Mouse (Mus musculus): Measurements from ENCODE around the gene Gm18596.
"Not testable (repeated sequence)": the region's sequence is repeated elsewhere in the genome, so short reads cannot be mapped to it uniquely, and the experiment has no call there.

The Gm18596 gene

GRCm38 (mm10) chr10:77741924-77742688 is at the start of gene Gm18596:
Gene Gm18596, minus strand, starts transcription at chr10:77742638.
- DNase-seq (ENCODE audit: low spot score) = not testable (repeated sequence)

DNA sequence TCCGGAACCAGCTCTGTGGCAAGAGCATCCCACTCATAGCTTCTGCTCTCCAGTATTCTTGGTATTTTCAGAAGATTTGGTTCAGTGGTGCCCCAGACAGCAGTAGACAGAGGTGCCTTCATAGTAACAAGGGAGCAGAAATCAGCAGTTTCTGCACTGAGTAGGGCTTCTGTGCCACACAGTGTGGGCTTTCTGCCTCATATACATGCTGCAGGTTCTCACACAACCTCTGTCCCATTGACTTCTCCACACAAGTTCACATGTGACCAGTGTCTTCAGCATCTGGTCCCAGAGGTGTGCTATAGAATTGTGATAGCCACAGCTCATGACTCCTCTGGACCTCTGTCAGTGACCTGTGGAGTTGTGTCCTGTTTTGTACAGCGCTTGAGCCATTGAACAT is 46.2 kb upstream of the Gm18596 start:
- no peak for DNase-seq (ENCODE audit: low spot score)

DNA sequence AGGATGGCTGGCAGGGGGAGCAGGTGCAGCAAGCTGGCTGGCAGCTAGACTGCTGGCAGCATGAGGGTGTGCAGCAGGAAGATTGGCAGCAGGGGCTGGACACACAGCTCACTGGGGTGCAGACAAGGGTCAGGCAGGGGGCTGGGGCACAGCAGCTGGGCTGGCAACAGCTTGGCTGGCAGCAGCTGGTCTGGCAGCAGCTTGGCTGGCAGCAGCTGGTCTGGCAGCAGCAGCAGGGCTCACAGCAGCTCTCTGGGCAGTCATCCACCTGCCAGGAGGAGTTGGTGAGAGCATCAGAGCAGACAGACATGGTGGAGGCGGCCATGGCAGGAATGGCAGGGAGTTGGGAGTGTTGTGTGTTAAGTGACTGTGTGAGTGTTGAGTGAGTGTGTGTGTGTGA is 45.4 kb upstream of the Gm18596 start, which contains the start of gene Gm7137:
Gm7137 (minus strand) TSS at position 325 of the 400 bp plus-strand sequence.
- not testable (repeated sequence) for DNase-seq (ENCODE audit: low spot score)

DNA sequence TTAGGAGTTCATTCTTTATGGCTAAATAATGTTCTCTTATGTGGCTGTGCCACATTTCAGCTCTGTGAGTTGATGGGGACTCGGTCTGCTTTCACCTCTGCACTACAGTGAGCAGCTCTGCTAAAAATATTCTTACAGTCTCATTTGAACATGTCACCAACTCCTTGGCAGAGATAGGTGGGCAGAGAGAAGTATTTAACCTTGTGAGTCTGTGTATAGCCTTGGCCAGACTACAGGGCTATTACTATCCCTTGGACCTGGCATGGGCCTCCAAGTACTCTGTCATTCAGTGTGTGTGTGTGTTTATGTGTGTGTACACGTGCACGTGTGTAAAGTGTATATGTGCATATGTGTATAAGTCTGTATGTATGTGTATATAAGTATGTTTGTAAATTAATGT is 41.0 kb upstream of the Gm18596 start:
- DNase-seq (ENCODE audit: low spot score) = not testable (repeated sequence)

GRCm38 (mm10) chr10:77782442-77782841 is 40.0 kb upstream of the Gm18596 start, which contains the start of gene Gm3250:
Gene Gm3250, minus strand, starts transcription at chr10:77782542.
- DNase-seq (ENCODE audit: low spot score) = not testable (repeated sequence)

- not testable (repeated sequence) for DNase-seq (ENCODE audit: low spot score)
These were observed 34.4 kb upstream of the Gm18596 start, which contains the start of gene Gm7138 for GRCm38 (mm10) chr10:77776844-77777243. Gene Gm7138, minus strand, starts transcription at chr10:77776944.

- DNase-seq (ENCODE audit: low spot score) = not testable (repeated sequence)
These were observed 29.7 kb upstream of the Gm18596 start for GRCm38 (mm10) chr10:77772142-77772541.

DNA sequence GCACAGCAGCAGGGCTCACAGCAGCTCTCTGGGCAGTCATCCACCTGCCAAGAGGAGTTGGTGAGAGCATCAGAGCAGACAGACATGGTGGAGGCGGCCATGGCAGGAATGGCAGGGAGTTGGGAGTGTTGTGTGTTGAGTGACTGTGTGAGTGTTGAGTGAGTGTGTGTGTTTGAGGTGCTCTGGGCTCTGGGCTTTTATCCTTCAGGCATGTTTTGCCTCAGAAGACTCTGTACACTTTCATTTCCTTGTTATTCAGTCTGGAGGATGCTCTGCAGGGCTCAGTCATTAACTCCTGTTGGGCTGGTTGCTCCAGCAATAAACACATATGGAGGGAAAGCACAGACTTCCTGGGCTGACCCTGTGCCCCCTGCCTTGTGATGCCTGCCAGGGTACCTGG is 28.8 kb upstream of the Gm18596 start, which contains the start of gene Gm3238:
Gm3238 (minus strand) TSS at position 101 of the 400 bp plus-strand sequence.
- DNase-seq (ENCODE audit: low spot score) = not testable (repeated sequence)

DNA sequence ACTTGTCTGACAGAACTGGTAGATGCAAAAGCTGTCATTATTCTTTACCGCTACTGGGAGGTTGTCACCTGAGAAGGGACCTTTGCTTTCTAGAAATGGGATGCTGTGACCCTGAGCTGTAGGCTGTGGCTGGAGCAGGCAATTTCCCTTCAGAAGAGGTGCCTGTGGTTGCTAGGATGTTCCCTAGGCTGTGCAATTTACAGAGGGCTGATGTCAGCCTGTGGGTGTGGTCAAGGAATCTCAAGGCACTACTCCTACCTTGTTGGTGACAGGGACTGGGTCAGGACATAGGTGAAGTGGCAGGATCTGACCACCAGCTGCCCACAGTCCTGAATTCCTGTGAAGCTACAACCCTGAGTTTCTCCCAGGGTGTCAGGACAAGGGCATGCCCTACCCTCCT is 27.3 kb upstream of the Gm18596 start:
- no peak for DNase-seq (ENCODE audit: low spot score)

- DNase-seq (ENCODE audit: low spot score) = not testable (repeated sequence)
These were observed 17.1 kb upstream of the Gm18596 start, which contains the start of gene Gm3233 for GRCm38 (mm10) chr10:77759582-77759981. Gene Gm3233, minus strand, starts transcription at chr10:77759682.

- DNase-seq (ENCODE audit: low spot score) = no peak
These were observed 11.0 kb upstream of the Gm18596 start for GRCm38 (mm10) chr10:77753448-77753847.

GRCm38 (mm10) chr10:77752312-77752711 is 9.9 kb upstream of the Gm18596 start:
- not testable (repeated sequence) for DNase-seq (ENCODE audit: low spot score)

DNA sequence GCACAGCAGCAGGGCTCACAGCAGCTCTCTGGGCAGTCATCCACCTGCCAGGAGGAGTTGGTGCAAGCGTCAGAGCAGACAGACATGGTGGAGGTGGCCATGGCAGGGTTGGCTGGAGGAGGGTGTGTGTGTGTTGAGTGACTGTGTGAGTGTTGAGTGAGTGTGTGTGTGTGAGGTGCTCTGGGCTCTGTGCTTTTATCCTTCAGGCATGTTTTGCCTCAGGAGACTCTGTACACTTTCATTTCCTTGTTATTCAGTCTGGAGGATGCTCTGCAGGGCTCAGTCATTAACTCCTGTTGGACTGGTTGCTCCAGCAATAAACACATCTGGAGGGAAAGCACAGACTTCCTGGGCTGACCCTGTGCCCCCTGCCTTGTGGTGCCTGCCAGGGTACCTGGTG is 8.8 kb upstream of the Gm18596 start, which contains the start of gene Gm9736:
Gm9736 (minus strand) TSS at position 101 of the 400 bp plus-strand sequence.
- DNase-seq (ENCODE audit: low spot score) = not testable (repeated sequence)

GRCm38 (mm10) chr10:77750686-77751085 is 8.2 kb upstream of the Gm18596 start:
- DNase-seq (ENCODE audit: low spot score) = not testable (repeated sequence)

- no peak for DNase-seq (ENCODE audit: low spot score)
These were observed 3.5 kb downstream of the Gm18596 start for GRCm38 (mm10) chr10:77738929-77739328.

- DNase-seq (ENCODE audit: low spot score) = no peak
These were observed 6.5 kb downstream of the Gm18596 start for GRCm38 (mm10) chr10:77735928-77736327.

- DNase-seq (ENCODE audit: low spot score) = peak; percentile 30
These were observed 13.2 kb downstream of the Gm18596 start for GRCm38 (mm10) chr10:77729241-77729640.

DNA sequence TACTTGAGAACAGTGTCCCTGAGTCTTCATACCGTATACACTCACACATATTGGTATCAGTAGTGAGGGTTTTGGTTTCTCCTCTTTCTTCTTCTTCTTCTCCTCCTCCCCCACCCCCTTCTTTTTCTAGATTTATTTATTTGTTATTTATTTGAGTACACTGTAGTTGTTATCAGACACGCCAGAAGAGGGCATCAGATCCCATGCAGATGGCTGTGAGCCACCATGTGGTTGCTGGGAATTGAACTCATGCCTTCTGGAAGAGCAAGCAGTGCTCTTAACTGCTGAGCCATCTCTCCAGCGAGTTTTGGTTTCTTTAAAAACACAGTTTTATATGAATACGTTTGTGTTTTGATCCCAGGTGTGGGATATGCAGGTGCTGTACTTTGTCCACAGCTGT is 14.2 kb downstream of the Gm18596 start:
- DNase-seq (ENCODE audit: low spot score) = no peak

DNA sequence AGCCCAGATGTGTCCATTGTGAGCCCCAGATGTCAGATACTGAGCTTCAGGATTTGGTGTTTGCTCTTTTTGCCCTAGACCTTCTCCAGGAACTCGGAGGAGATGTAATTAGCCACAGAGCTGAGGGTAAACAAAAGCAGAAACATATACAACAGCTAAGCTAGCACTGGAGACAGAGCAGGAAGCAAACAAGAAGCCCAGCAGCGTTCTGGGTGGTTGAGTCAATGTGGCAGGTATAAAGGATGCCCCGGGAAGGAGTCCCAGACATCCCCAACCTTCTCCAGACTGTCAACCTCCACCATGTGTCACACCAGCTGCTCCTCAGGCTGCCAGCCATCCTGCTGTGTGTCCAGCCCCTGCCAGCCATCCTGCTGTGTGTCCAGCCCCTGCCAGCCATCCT is 16.3 kb downstream of the Gm18596 start, which contains the start of gene Gm10100:
Gm10100 (plus strand) TSS at position 301 of the 400 bp plus-strand sequence.
- DNase-seq (ENCODE audit: low spot score) = no peak

DNA sequence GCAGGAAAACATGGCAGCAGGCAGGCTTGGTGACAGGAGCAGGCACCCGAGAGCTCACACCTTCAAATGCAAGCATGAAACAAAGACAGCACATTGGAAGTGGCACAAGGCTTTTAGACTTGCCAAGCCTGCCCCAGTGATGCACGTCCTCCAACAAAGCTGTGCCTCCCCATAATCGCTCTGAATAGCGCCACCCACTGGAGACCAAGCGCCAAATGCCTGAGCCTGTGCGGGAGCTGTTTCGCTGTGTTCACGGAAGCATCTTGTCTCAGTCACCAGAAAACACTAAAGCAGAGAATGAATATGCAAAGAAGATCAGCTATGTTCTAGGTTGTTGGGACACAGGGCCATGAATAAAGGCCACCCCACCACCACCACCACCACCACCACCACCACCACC is 17.6 kb downstream of the Gm18596 start:
- no peak for DNase-seq (ENCODE audit: low spot score)

DNA sequence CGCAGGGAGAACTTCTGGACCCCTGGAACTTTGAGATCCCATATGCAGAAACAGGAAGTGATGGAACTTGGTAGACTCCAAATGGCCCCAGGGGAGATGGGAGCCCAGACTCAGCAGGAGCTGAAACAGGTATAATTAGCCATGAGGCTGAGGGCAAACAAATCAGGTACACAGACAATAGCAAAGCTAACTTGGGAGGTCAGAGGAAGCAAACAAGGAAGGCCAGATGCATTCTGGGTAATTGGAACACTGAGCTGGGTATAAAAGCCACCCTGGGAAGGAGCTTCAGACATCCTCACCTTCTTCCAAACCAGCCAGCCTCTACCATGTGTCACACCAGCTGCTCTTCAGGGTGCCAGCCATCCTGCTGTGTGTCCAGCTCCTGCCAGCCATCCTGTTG is 22.1 kb downstream of the Gm18596 start, which contains the start of gene Krtap12-1:
Krtap12-1 (plus strand) TSS at position 301 of the 400 bp plus-strand sequence.
- DNase-seq (ENCODE audit: low spot score) = not testable (repeated sequence)

- no peak for DNase-seq (ENCODE audit: low spot score)
These were observed 26.9 kb downstream of the Gm18596 start, which contains the start of gene Gm10142 for GRCm38 (mm10) chr10:77715507-77715906. Gene Gm10142, plus strand, starts transcription at chr10:77715807.

- no peak for DNase-seq (ENCODE audit: low spot score)
These were observed 28.7 kb downstream of the Gm18596 start for GRCm38 (mm10) chr10:77713734-77714133.

Data from embryo, embryonic 10.5 days (tissue).